Mouse (Mus musculus) G1E (cell line): ENCODE data around the gene Camkmt. TPM values are rescaled to one million over a fixed set of nuclear protein-coding genes. Genes with fewer than 3 reads are reported as not detected.

ENCODE experiments used
- ATAC-seq: 2 replicates; pipeline ENCODE4 v1.8.0; 2016; ENCODE audit warnings: mild to moderate bottlenecking; ENCODE audit not compliant: insufficient number of reproducible peaks, poor library complexity, low FRiP score, severe bottlenecking; ENCODE audit errors: extremely low read depth
- DNase-seq: peaks from one replicate; pipeline ENCODE4 v3.0.0; 2012; ENCODE audit warnings: low spot score
- H3K27me3 ChIP-seq: 2 replicates; pipeline ENCODE4 v1.6.1; 2012; ENCODE audit warnings: mild to moderate bottlenecking, low read length, inconsistent platforms; ENCODE audit not compliant: insufficient read depth
- H3K36me3 ChIP-seq: replicated peaks from 2 replicates; pipeline ENCODE3; 2012; ENCODE audit warnings: mild to moderate bottlenecking, inconsistent platforms
- H3K4me1 ChIP-seq: 2 replicates; pipeline ENCODE4 v1.6.1; 2012; ENCODE audit warnings: low read depth, low read length, inconsistent platforms, mixed read lengths; ENCODE audit not compliant: insufficient read depth
- H3K4me3 ChIP-seq: 2 replicates; pipeline ENCODE4 v1.5.1; 2012; ENCODE audit warnings: low read depth, mild to moderate bottlenecking, inconsistent platforms, low read length, moderate library complexity, mixed read lengths
- H3K9me3 ChIP-seq: replicated peaks from 2 replicates; pipeline ENCODE4 v1.6.1; 2012; ENCODE audit warnings: inconsistent platforms
- CTCF ChIP-seq: IDR thresholded peaks from 2 replicates; pipeline ENCODE4 v1.5.1; 2012; ENCODE audit warnings: low read depth, low read length, inconsistent platforms, mixed read lengths
- GATA1 ChIP-seq: IDR thresholded peaks from 2 replicates; pipeline ENCODE4 v1.6.1; 2012; ENCODE audit warnings: borderline replicate concordance, low read length, inconsistent platforms, mixed read lengths
- GATA2 ChIP-seq: IDR thresholded peaks from 2 replicates; pipeline ENCODE4 v1.6.1; 2012; ENCODE audit warnings: low read depth, low read length, inconsistent platforms, borderline replicate concordance
- POLR2AphosphoS5 ChIP-seq: IDR thresholded peaks from 2 replicates; pipeline ENCODE4 v1.6.1; 2012; ENCODE audit warnings: low read depth, low read length, inconsistent platforms; ENCODE audit not compliant: insufficient replicate concordance
- TAL1 ChIP-seq: conservative IDR thresholded peaks from 2 replicates; pipeline ENCODE4 v1.6.1; 2012; ENCODE audit warnings: low read depth, low read length, inconsistent platforms, mixed read lengths
- polyA plus RNA-seq: library from polyadenylated mRNA; stranded (reverse); fragments of >175 nt; gene quantifications from 2 replicates; pipeline ENCODE4 v1.2.3, GENCODE M21; 2012
- total RNA-seq, 2 experiments: library from RNA; stranded (forward) in 1 of 2; stranded (reverse) in 1 of 2; fragments of 200-1000 nt in 1 of 2; fragments of >200 nt in 1 of 2; fragmentation: Nextera tagmentation in 1 of 2; gene quantifications; 2 replicates each; pipeline ENCODE4 v1.2.3; 2014 to 2017

Gene Camkmt
- total and polyA plus RNA-seq, 3 experiments: 1.6 to 8.0 (median 1.7) TPM

DNA sequence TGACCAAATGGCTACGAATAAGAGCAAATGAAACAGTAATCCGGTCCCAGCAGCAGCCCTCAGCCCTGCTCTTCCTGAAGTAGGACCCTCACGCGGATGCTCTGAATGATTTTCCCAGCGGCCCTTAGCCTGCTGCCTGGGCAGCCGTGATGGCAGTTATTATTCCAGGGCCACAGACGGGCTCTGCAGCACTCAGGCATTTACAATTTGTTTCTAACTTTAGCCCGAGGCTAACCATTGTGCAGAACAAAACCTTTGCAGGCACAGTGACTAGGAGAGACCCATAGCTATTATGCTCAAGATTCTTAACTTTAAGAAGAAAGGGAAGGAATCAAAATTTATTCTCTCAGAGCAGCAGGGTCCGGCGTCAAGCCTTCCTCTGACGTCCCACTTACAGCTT, 18.0 kb upstream of the Camkmt start:
- no peak for DNase-seq
- H3K4me3 ChIP-seq: no peak overlapping the region
- H3K36me3 ChIP-seq: peaks cover 79% of the 10 kb centered on the region
- H3K4me1 ChIP-seq: no peaks in the 10 kb centered on the region
- TF ChIP-seq TAL1: no peak
- no peak for TF ChIP-seq POLR2AphosphoS5
- H3K27me3 ChIP-seq: no peaks in the 10 kb centered on the region
- no peak for ATAC-seq
- H3K9me3 ChIP-seq: no peaks in the 10 kb centered on the region

DNA sequence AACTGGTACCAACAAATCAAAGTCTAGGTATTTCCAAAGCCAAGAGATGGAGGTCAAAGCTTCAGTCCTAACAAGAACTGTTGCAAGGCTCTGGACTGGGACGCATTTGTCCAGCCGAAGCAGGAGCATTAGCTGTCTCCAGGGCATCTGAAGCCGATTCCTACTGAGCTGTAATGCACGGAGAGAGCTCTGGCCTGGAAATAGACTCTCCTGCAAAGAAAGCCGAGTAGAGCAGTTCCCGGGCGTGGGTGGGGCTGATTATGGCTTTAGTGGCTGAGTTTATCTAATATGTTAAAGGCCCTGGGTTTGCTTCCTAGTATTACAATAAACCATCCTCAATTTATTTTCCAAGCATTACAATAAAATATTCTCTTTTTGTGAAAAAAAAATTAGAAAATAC, 17.1 kb upstream of the Camkmt start:
- no peak for ATAC-seq
- TF ChIP-seq CTCF (no peak), POLR2AphosphoS5 (no peak), TAL1 (no peak), GATA1 (no peak), GATA2 (no peak)
- Histone ChIP-seq H3K4me1 (no peaks in the 10 kb centered on the region), H3K36me3 (peaks cover 81% of the 10 kb centered on the region), H3K9me3 (no peaks in the 10 kb centered on the region), H3K4me3 (no peak overlapping the region), H3K27me3 (no peaks in the 10 kb centered on the region)
- no peak for DNase-seq

DNA sequence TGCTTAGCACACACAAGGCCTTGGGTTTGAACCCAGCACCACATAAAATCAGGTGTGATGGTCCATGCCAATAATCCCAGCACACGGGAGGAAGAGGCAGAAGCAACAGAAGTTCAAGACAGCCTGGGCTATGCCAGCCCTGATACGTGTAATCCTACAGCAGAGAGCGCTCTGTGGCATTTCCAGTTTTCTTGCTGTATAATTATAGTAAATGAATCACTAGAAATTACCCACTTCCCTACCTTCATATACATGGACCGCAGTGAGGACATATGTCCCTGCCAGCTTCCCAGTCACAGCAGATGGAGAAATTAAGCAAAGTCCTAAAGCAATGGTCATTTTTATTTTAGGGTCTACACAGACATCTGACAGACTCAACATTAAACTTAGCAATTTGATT, 16.3 kb upstream of the Camkmt start:
- peaks cover 81% of the 10 kb centered on the region for H3K36me3 ChIP-seq

DNA sequence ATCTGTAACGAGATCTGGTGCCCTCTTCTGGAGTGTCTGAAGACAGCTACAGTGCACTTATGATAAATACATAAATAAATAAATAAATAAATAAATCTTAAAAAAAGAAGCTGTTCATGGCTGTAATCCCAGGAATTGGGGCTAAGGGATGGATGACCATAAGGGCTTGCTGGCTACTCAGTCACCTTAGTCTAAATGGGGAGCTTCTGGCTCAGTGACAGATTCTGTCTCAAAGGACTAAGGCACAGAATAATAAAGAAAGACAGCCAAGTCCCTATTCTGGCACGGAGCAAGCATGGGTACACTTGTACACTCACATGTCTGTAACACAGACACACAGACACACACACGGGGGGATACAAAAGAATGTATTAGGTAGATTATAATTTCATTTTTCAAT, 11.1 kb upstream of the Camkmt start:
- H3K36me3 ChIP-seq: peaks cover 53% of the 10 kb centered on the region
- ATAC-seq (no peak), DNase-seq (no peak)

More for the DNA sequence above, 16.3 kb upstream of the Camkmt start:
- H3K27me3 ChIP-seq: no peaks in the 10 kb centered on the region
- H3K4me1 ChIP-seq: no peaks in the 10 kb centered on the region
- H3K4me3 ChIP-seq: no peak overlapping the region
- H3K9me3 ChIP-seq: no peaks in the 10 kb centered on the region
- DNase-seq (no peak), ATAC-seq (no peak)
- TF ChIP-seq TAL1 (no peak), GATA1 (no peak), POLR2AphosphoS5 (no peak), GATA2 (no peak), CTCF (no peak)

DNA sequence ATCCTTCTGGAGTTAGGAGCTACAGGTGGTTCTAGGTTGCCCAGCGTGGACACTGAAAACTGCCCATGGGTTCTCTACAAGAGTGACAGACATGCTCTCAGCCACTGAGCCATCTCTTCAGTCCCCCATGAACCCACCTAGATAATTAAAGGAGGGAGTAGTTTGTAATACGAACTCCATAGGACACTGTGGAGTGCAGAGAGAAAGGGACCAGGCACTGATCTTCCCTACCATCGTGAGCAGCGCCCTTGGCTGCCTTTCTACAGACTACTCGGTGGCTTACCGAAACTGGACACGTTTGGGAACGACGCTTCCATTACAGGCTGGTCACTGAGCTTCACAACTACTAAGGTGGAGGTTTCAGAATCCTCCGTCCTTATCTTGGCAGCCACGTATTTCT, 9.6 kb upstream of the Camkmt start:
- DNase-seq (no peak), ATAC-seq (no peak)
- TF ChIP-seq GATA1 (no peak), CTCF (no peak), POLR2AphosphoS5 (no peak), TAL1 (no peak), GATA2 (no peak)
- Histone ChIP-seq H3K27me3 (no peaks in the 10 kb centered on the region), H3K4me3 (no peak overlapping the region), H3K9me3 (no peaks in the 10 kb centered on the region), H3K36me3 (peaks cover 48% of the 10 kb centered on the region), H3K4me1 (peaks cover 7% of the 10 kb centered on the region)

More for the DNA sequence above, 11.1 kb upstream of the Camkmt start:
- Histone ChIP-seq H3K4me3 (no peak overlapping the region), H3K27me3 (no peaks in the 10 kb centered on the region), H3K4me1 (no peaks in the 10 kb centered on the region), H3K9me3 (no peaks in the 10 kb centered on the region)
- TF ChIP-seq CTCF (no peak), GATA1 (no peak), GATA2 (no peak), POLR2AphosphoS5 (no peak), TAL1 (no peak)

DNA sequence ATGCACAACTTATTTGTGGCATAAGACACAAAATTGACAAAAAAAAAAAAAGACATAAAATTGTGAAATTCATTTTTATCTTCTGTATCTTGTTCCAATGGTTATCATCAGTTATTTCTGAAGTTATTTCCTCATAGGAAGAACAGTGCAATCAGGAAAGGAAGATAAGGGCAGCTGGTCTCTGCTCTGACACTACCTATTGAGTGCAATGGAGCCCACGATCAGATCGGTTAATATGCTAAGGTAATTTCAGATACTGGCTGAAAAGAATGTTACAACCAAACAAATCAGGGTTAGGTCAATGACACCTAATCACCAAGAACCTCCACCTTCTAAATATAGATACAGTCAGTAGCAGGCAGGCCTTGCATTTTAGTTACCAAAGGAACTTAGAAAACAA, 5.0 kb upstream of the Camkmt start:
- Histone ChIP-seq H3K4me1 (peaks cover 26% of the 10 kb centered on the region), H3K9me3 (no peaks in the 10 kb centered on the region), H3K36me3 (peaks cover 24% of the 10 kb centered on the region), H3K27me3 (no peaks in the 10 kb centered on the region), H3K4me3 (no peak overlapping the region)
- TF ChIP-seq GATA1 (no peak), TAL1 (no peak), CTCF (no peak), POLR2AphosphoS5 (no peak), GATA2 (no peak)
- DNase-seq (no peak), ATAC-seq (peak; percentile 52; the same call in 1 of the 2 replicates)
